Mouse (Mus musculus) MEL (cell line): ENCODE data around the gene Pianp. TPM values are rescaled to one million over a fixed set of nuclear protein-coding genes. Genes with fewer than 3 reads are reported as not detected.

Experiments used
- DNase-seq: peaks from one replicate; pipeline ENCODE4 v3.0.0; 2011; ENCODE audit warnings: low read depth, low spot score
- H3K27ac ChIP-seq: 2 replicates; pipeline ENCODE4 v1.5.1; 2012; ENCODE audit warnings: low read depth, mild to moderate bottlenecking, control low read depth, low read length, moderate library complexity; ENCODE audit not compliant: control insufficient read depth
- H3K27me3 ChIP-seq, 2 experiments: fragments of 150-350 bp in 1 of 2; sonication (generic) in 1 of 2; 2 replicates each; pipeline ENCODE4 v1.6.1; 2012; ENCODE audit warnings: low read length in 2 of 2, mild to moderate bottlenecking in 2 of 2, improper control_type of control experiment in 1 of 2, moderate library complexity in 1 of 2; ENCODE audit not compliant: insufficient read depth in 2 of 2, control insufficient read depth in 1 of 2
- H3K36me3 ChIP-seq, 2 experiments: 2 replicates each; pipeline ENCODE4 v1.6.1; 2012 to 2014; ENCODE audit warnings: low read length in 2 of 2, improper control_type of control experiment in 1 of 2, inconsistent platforms in 1 of 2, mild to moderate bottlenecking in 1 of 2; ENCODE audit not compliant: insufficient read depth in 2 of 2, control insufficient read depth in 1 of 2
- H3K4me1 ChIP-seq, 2 experiments: fragments of 150-350 bp in 1 of 2; sonication (generic) in 1 of 2; 2 replicates each; pipeline ENCODE4 v1.6.1; 2012; ENCODE audit warnings: low read length in 2 of 2, improper control_type of control experiment in 1 of 2, mild to moderate bottlenecking in 1 of 2; ENCODE audit not compliant: insufficient read depth in 2 of 2, control insufficient read depth in 1 of 2
- H3K4me3 ChIP-seq, 2 experiments: fragments of 150-350 bp in 1 of 2; sonication (generic) in 1 of 2; 2 replicates each; pipeline ENCODE4 v1.5.1; 2012; ENCODE audit warnings: low read depth in 2 of 2, low read length in 2 of 2, mild to moderate bottlenecking in 2 of 2, moderate library complexity in 2 of 2, control low read depth in 1 of 2, improper control_type of control experiment in 1 of 2; ENCODE audit not compliant: control insufficient read depth in 1 of 2, insufficient read depth in 1 of 2
- H3K79me2 ChIP-seq: 2 replicates; pipeline ENCODE4 v1.6.1; 2012; ENCODE audit warnings: mild to moderate bottlenecking, low read length, moderate library complexity; ENCODE audit not compliant: control insufficient read depth, poor library complexity, insufficient read depth
- H3K9ac ChIP-seq: 2 replicates; pipeline ENCODE4 v1.6.1; 2012; ENCODE audit warnings: low read depth, mild to moderate bottlenecking, control low read depth, low read length, moderate library complexity; ENCODE audit not compliant: control insufficient read depth, poor library complexity, severe bottlenecking
- H3K9me3 ChIP-seq: fragments of 150-350 bp; sonication (generic); replicated peaks from 2 replicates; pipeline ENCODE4 v1.6.1; 2012; ENCODE audit warnings: mild to moderate bottlenecking, low read length, improper control_type of control experiment, moderate library complexity; ENCODE audit not compliant: insufficient read depth
- ELF1 ChIP-seq: IDR thresholded peaks from 2 replicates; pipeline ENCODE4 v1.6.1; 2014; ENCODE audit warnings: low read depth, mild to moderate bottlenecking, inconsistent platforms, low read length, improper control_type of control experiment, moderate library complexity
- EP300 ChIP-seq, 2 experiments: IDR thresholded peaks; 2 replicates each; pipeline ENCODE4 v1.6.1; 2011; ENCODE audit warnings: improper control_type of control experiment in 2 of 2, low read length in 2 of 2, low read depth in 1 of 2, mild to moderate bottlenecking in 1 of 2
- GABPA ChIP-seq: IDR thresholded peaks from 2 replicates; pipeline ENCODE4 v1.6.1; 2012; ENCODE audit warnings: low read depth, mild to moderate bottlenecking, inconsistent platforms, low read length, improper control_type of control experiment, moderate library complexity
- KAT2A ChIP-seq: conservative IDR thresholded peaks from 2 replicates; pipeline ENCODE4 v1.6.1; 2012; ENCODE audit warnings: low read depth, low read length, improper control_type of control experiment, inconsistent platforms
- MAX ChIP-seq: IDR thresholded peaks from 2 replicates; pipeline ENCODE4 v1.6.1; 2011; ENCODE audit warnings: low read length, improper control_type of control experiment
- MXI1 ChIP-seq: IDR thresholded peaks from 2 replicates; pipeline ENCODE4 v1.6.1; 2011; ENCODE audit warnings: mild to moderate bottlenecking, low read depth, low read length, improper control_type of control experiment
- MYC ChIP-seq: IDR thresholded peaks from 2 replicates; pipeline ENCODE4 v1.6.1; 2011; ENCODE audit warnings: low read depth, mild to moderate bottlenecking, low read length, improper control_type of control experiment, moderate library complexity
- NELFE ChIP-seq: IDR thresholded peaks from 2 replicates; pipeline ENCODE4 v1.6.1; 2011; ENCODE audit warnings: low read depth, low read length, improper control_type of control experiment
- POLR2A ChIP-seq, 2 experiments: IDR thresholded peaks; 2 replicates each; pipeline ENCODE4 v1.6.1; 2011 to 2012; ENCODE audit warnings: low read length in 2 of 2, mild to moderate bottlenecking in 2 of 2, control low read depth in 1 of 2, improper control_type of control experiment in 1 of 2, low read depth in 1 of 2, moderate library complexity in 1 of 2; ENCODE audit not compliant: control insufficient read depth in 1 of 2, insufficient read depth in 1 of 2, poor library complexity in 1 of 2
- POLR2AphosphoS5 ChIP-seq: IDR thresholded peaks from 2 replicates; pipeline ENCODE4 v1.6.1; 2012; ENCODE audit warnings: low read depth, borderline replicate concordance, mild to moderate bottlenecking, inconsistent platforms, low read length, moderate library complexity, mixed read lengths
- RAD21 ChIP-seq: IDR thresholded peaks from 2 replicates; pipeline ENCODE4 v1.6.1; 2011; ENCODE audit warnings: mild to moderate bottlenecking, low read depth, low read length, improper control_type of control experiment
- RCOR1 ChIP-seq: IDR thresholded peaks from 2 replicates; pipeline ENCODE4 v1.6.1; 2012; ENCODE audit warnings: low read depth, mild to moderate bottlenecking, inconsistent platforms, low read length, improper control_type of control experiment
- TAL1 ChIP-seq: IDR thresholded peaks from 2 replicates; pipeline ENCODE4 v1.6.1; 2012; ENCODE audit warnings: mild to moderate bottlenecking, inconsistent platforms, low read length, moderate library complexity, mixed read lengths
- TBP ChIP-seq: IDR thresholded peaks from 2 replicates; pipeline ENCODE4 v1.8.0; 2011; ENCODE audit warnings: low read depth, low read length, improper control_type of control experiment
- UBTF ChIP-seq: IDR thresholded peaks from 2 replicates; pipeline ENCODE4 v1.6.1; 2012; ENCODE audit warnings: low read depth, mild to moderate bottlenecking, inconsistent platforms, low read length, improper control_type of control experiment, moderate library complexity, borderline replicate concordance; ENCODE audit not compliant: insufficient read depth
- USF1 ChIP-seq: IDR thresholded peaks from 2 replicates; pipeline ENCODE4 v1.6.1; 2014; ENCODE audit warnings: low read depth, mild to moderate bottlenecking, inconsistent platforms, low read length, improper control_type of control experiment, moderate library complexity
- USF2 ChIP-seq, 2 experiments: IDR thresholded peaks; 2 replicates each; pipeline ENCODE4 v1.6.1; 2011 to 2012; ENCODE audit warnings: improper control_type of control experiment in 2 of 2, low read length in 2 of 2, borderline replicate concordance in 1 of 2, inconsistent platforms in 1 of 2, low read depth in 1 of 2, mild to moderate bottlenecking in 1 of 2; ENCODE audit not compliant: insufficient read depth in 1 of 2
- ZKSCAN1 ChIP-seq: IDR thresholded peaks from 2 replicates; pipeline ENCODE4 v1.6.1; 2012; ENCODE audit warnings: low read depth, mild to moderate bottlenecking, inconsistent platforms, low read length, improper control_type of control experiment, moderate library complexity
- polyA plus RNA-seq, 2 experiments: library from polyadenylated mRNA; stranded (reverse) in 1 of 2; unstranded in 1 of 2; fragments of >175 nt in 1 of 2; fragments of >200 nt in 1 of 2; gene quantifications; 2 replicates each; pipeline versions ENCODE4 v1.2.1 to v1.2.4; 2012; ENCODE audit warnings: low replicate concordance in 2 of 2, low read depth in 1 of 2; ENCODE audit not compliant: insufficient read length in 2 of 2, insufficient read depth in 1 of 2, missing spikeins in 1 of 2
- total RNA-seq: library from RNA; depleted of rRNA; stranded (reverse); fragments of 300-350 nt; gene quantifications from 2 replicates; pipeline ENCODE4 v1.2.3, GENCODE M21; 2012

Pianp gene
- total and polyA plus RNA-seq, 3 experiments = 0.19 to 5.5 TPM; not detected in 1

DNA sequence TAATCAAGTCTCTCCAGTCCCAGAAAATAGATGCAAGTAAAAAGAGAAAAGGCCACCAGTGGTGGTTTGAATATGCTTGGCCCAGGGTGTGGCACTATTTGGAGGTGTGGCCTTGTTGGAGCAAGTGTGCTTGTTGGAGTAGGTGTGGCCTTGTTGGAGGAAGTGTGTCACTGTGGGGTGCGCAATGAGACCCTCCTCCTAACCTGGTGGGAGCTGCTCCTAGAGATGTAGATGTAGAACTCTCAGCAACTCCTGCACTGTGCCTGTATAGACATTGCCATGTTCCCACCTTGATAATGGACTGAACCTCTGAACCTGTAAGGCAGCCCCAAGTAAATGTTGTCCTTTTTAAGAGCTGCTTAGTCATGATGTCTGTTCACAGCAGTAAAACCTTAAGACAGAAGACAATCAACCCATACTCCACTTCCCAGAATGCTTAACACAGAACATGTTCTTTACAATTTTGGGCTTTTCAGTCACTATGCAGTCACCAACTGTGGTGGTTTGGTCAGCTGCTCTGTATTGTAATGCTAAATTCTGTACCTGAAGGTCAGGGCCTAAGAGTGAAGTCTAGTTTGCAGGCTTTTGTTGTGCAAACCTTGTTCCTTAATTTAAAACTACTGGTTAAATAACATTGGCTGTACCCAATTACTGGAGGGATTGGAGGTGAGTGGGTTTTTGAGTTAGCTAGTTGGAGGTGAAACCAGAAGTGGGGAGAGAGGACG lies 42.3 kb upstream of the Pianp start:
- H3K4me1 ChIP-seq = no peaks in the 10 kb centered on the region

GRCm38 (mm10) chr6:124955212-124955611 lies 41.3 kb upstream of the Pianp start:
- Histone ChIP-seq H3K4me1 (no peaks in the 10 kb centered on the region), H3K27me3 (no peaks in the 10 kb centered on the region), H3K4me3 (no peak overlapping the region), H3K36me3 (peaks cover 0 to 2% of the 10 kb centered on the region in 2 experiments; a peak in 2 of 4 replicates), H3K27ac (no peak overlapping the region), H3K9me3 (no peaks in the 10 kb centered on the region), H3K79me2 (no peaks in the 10 kb centered on the region), H3K9ac (no peak overlapping the region)
- TF ChIP-seq GABPA = no peak
- no peak for TF ChIP-seq USF2 (IDR thresholded peaks at IDR 0.05; ENCODE audit: borderline replicate concordance in 1 of 2, insufficient read depth in 1 of 2, low read depth in 1 of 2, low read length in 2 of 2)
- TF ChIP-seq POLR2A (IDR thresholded peaks at IDR 0.05; ENCODE audit: control insufficient read depth in 1 of 2, insufficient read depth in 1 of 2, low read depth in 1 of 2, low read length in 2 of 2, poor library complexity in 1 of 2) = no peak; a peak in 1 of 4 replicates
- no peak for TF ChIP-seq TBP
- no peak for TF ChIP-seq TAL1
- TF ChIP-seq RCOR1 = no peak
- no peak for TF ChIP-seq MAX
- TF ChIP-seq UBTF = no peak
- TF ChIP-seq MXI1 = no peak
- no peak for TF ChIP-seq EP300 (IDR thresholded peaks at IDR 0.05; ENCODE audit: low read depth in 1 of 2, low read length in 2 of 2)
- no peak for TF ChIP-seq KAT2A
- DNase-seq = no peak

More for the DNA sequence above, 42.3 kb upstream of the Pianp start:
- Histone ChIP-seq H3K36me3 (peaks cover 0 to 2% of the 10 kb centered on the region in 2 experiments; a peak in 2 of 4 replicates), H3K27ac (no peak overlapping the region), H3K27me3 (no peaks in the 10 kb centered on the region), H3K9ac (no peak overlapping the region), H3K9me3 (no peaks in the 10 kb centered on the region), H3K4me3 (no peak overlapping the region), H3K79me2 (no peaks in the 10 kb centered on the region)
- no peak for TF ChIP-seq MAX
- TF ChIP-seq NELFE = no peak
- TF ChIP-seq POLR2AphosphoS5 = no peak
- TF ChIP-seq RAD21 = no peak
- no peak for TF ChIP-seq ELF1
- no peak for TF ChIP-seq ZKSCAN1
- no peak for TF ChIP-seq EP300 (IDR thresholded peaks at IDR 0.05; ENCODE audit: low read depth in 1 of 2, low read length in 2 of 2)
- no peak for TF ChIP-seq USF1
- TF ChIP-seq USF2 (IDR thresholded peaks at IDR 0.05; ENCODE audit: borderline replicate concordance in 1 of 2, insufficient read depth in 1 of 2, low read depth in 1 of 2, low read length in 2 of 2) = no peak
- TF ChIP-seq MYC = no peak
- no peak for DNase-seq
